Mouse (Mus musculus) gastrocnemius, postnatal 14 days (tissue): ENCODE measurements around the gene Edc4. TPM values are rescaled to one million over a fixed set of nuclear protein-coding genes. Genes with fewer than 3 reads are reported as not detected.

Experiments
- DNase-seq: peaks from one replicate; pipeline ENCODE4 v3.0.0; 2021; ENCODE audit warnings: mixed read lengths
- intact Hi-C: fragments of 180-260 bp; cut with DNase I; formaldehyde crosslinking; loops from one replicate; pipeline ENCODE4 v1.15.1; 2025; ENCODE audit warnings: low total_unique reads
- total RNA-seq, 2 experiments: library from RNA; stranded (reverse); gene quantifications; 2 replicates each; pipeline ENCODE4 v1.2.3; 2021

Edc4 gene
- total RNA-seq, 2 experiments from 2014 or later = 21.1 to 21.5 TPM

DNA sequence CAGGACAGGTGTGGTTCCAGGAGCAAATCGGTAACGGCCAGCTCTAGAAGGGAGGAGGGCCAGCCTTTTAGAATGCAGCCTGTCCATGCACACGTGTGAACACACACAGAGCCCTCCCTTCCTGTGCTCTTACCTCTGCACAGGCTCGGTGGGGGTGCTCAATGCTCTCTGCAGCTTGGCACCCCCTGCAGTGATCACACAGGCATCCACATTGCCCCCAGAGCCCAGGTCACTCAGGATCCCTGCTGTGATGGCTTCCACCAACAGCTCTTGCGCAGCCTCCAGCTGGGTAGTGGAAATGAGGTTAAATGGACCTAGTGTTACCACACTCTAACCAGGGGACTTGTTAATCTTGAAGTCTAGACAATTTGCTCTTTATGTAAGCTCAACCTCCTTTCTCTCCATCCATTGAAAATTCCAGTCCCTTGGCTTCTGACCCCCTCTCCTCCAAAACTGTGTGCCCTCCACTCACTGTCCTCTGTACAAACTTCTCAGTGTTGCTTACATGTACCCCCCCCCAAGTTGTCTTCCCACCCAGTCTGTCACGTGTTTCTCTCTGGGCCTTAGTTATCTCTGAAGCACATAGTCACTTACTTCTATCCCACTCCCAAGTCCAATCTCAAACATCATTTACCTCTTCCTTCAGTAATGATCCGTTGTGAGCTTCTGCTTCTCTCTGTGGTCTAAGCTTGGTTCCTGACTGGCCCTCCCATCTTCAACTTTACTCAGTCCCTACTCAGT lies 55.4 kb downstream of the Edc4 start:
- intact Hi-C loops = no loop called here
- no peak for DNase-seq

DNA sequence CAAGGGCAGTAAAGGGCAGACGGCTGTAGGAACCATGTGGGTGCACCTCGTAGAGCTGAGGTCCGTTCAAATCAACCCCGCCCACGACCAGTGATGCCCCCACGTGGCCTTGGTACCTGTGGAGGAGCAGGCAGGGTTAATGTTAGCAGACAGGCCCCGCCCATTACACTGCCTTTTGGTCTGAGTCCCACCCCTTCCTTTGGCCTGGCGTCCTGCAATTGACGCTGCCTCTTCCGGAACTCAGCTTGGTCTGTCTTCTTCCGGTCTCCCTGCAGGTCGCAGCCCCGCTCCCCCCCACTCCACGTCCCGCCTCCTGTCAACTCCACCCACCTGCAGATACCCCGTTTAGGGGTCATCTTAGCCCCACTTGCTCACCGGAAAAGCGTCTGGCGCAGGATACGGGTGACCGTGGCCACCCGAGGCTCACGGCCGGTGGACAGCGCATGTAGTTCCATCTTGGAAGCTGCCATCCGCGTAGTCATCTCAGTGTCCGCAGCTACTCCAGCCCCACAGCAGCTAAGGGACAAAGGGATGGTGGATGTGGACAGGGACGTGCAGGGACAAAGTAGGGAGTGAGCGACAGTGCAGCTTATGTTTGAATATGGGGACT lies 56.3 kb downstream of the Edc4 start:
- intact Hi-C loops = no loop called here

DNA sequence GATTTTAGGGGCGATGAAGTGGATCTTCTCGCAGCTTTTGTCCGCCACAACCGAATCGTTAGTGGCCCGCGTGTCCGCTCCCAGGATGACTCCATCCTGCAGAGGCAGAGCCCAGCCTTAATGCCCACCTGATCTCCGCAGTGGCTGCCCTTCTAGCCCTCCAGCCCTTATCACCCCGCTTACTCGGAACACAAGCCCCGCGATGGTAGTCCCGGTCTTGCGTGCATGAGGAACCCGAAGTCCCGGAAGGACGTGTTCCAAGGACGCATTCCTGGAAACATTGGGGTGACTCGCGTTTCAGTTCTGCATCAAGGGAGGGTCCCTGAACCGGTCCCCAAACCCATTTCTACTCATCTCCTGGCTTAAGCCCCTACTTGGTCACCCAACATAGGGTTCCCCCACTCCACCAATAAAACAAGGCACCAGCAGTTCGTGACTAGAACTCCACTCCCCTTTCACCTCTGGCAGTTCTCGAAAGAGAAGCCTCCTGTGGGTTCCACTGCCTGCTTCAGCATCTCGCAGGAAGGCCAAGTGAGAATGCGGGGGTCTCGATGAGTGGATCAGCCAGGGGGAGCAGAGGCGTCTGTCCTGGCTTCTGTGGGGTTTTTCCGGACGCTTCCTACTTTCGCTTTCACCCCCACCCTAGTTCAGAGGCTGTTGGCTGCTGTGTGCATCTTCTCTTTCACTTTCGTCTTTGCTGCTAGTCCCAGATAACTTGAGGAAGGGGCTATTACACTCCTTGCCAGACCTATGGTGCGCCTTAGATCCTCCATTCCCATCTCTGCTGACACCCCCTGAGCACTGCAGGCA lies 57.0 kb downstream of the Edc4 start:
- intact Hi-C loops = no loop called here

More for the DNA sequence above, 56.3 kb downstream of the Edc4 start:
- DNase-seq = peak; percentile 89

DNA sequence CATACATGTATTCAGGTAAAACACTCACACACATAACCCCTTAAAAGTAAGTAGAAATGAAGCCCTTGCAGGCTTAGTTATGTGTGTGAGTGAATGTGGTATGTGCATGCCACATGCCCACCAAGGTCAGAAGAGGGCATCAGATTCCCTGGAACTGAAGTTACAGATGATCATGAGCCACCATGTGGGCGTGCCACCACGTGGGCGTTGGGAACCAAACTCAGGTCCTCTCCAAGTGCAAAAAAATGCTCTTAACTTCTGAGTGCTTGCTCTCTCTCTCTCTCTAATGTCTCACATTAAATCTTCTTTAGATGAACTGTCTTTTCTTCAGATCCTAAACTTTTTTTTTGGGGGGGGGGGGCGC lies 57.6 kb downstream of the Edc4 start, which contains the start of gene Psmb10:
Gene Psmb10 (minus strand): TSS at position 139 of the 364 bp plus-strand sequence.
- intact Hi-C loops = no loop called here

More for the DNA sequence above, 57.0 kb downstream of the Edc4 start:
- DNase-seq = no peak

DNA sequence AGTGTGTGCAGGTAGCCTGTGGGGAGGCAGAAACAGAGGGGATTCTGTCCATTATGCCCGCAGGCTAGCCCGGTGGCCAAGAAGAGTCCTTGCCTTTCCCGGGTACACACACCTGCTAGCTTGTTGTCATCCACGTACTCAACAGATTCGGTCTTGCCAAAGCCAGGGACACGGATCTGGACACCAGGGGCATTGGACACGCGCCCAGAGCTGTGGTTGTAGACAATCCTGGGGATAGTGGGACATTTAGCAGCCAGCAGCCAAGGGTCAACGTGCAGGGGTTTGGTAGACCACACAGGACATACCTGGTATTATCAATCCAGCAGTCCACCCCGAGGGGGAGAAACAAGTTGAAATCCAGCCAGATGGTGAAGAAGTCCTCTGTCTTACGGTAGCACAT lies 61.3 kb downstream of the Edc4 start:
- intact Hi-C loops = no loop called here

More for the DNA sequence above, 57.6 kb downstream of the Edc4 start, which contains the start of gene Psmb10:
- DNase-seq = no peak

DNA sequence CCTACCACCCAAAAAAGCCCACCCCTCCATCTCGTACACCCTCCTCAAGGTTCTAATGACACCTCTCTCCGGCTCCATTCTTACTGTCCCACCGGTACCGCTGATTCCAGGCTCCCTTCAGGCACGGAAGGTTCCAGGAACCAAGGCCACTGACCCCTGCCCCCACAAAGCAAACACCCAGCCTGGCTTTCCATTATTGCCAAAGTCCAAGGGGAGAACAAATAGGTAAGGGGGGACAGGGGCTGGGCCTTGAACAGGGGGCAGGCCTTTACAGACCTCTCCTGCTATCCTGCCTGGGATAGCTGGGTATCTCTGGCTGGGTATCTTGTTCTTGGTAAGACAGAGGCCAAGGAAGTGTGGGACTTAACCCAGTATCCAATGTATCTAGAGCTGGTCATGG lies 61.9 kb downstream of the Edc4 start:
- intact Hi-C loops = no loop called here
- no peak for DNase-seq

More for the DNA sequence above, 61.3 kb downstream of the Edc4 start:
- DNase-seq = no peak

DNA sequence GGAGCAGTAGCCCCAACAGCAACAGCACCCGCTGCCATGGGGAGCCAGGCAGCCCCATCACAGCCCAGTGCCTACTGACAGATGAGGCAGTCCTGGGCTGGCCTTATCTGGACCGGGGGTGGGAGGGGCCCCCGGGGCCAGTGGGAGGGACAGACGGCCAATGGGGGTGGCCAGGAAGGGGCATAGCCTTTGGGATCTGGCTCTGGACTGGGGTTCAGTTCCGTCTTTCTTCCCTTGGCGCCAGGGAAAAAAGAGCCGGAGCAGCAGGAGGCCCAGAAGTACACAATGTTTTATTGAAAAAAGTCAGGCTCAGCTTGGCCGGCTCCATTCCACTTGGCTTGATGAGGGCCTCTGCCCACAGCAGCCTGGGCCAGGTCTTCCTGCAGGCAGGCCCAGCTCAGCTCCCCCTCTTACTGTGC lies 62.6 kb downstream of the Edc4 start, which contains the start of gene Lcat:
Gene Lcat (minus strand): TSS at position 62 of the 419 bp plus-strand sequence.
- intact Hi-C loops = no loop called here
- no peak for DNase-seq

Other genes starting within 250 kb of the Edc4 start
- gene Ctcf, start 244.3 kb upstream of the Edc4 start, total RNA-seq = 10 to 100 TPM; 34.5 TPM
- gene Agrp, start 243.5 kb upstream of the Edc4 start, total RNA-seq = 1 to 10 TPM in 1 of 2 experiments, under 1 TPM in 1; 0.73 to 1.7 TPM
- under 1 TPM; 0.18 to 0.35 TPM for gene Carmil2, start 194.6 kb upstream of the Edc4 start, total RNA-seq
- 10 to 100 TPM in 1 of 2 experiments, 1 to 10 TPM in 1; 9.2 to 10.3 TPM for gene Acd, start 179.8 kb upstream of the Edc4 start, total RNA-seq
- gene Pard6a, start 179.7 kb upstream of the Edc4 start, total RNA-seq = 1 to 10 TPM; 5.2 to 7.0 TPM
- gene 4933405L10Rik, start 173.2 kb upstream of the Edc4 start, total RNA-seq = not detected
- 1 to 10 TPM; 1.6 to 1.7 TPM for gene Enkd1, start 172.7 kb upstream of the Edc4 start, total RNA-seq
- gene Gfod2, start 122.2 kb upstream of the Edc4 start, total RNA-seq = 1 to 10 TPM; 7.8 to 7.9 TPM
- 10 to 100 TPM; 20.1 to 20.2 TPM for gene Ranbp10, start 53.5 kb upstream of the Edc4 start, total RNA-seq
- gene Tsnaxip1, start 53.1 kb upstream of the Edc4 start, total RNA-seq = not detected
- 1 to 10 TPM; 1.9 to 3.9 TPM for gene Cenpt, start 27.6 kb upstream of the Edc4 start, total RNA-seq
- 10 to 100 TPM; 19.6 to 22.7 TPM for gene Thap11, start 25.7 kb upstream of the Edc4 start, total RNA-seq
- 10 to 100 TPM; 63.8 to 66.0 TPM for gene Nutf2, start 20.3 kb upstream of the Edc4 start, total RNA-seq
- under 1 TPM in 1 of 2 experiments, not detected in 1; 0.69 TPM for gene Nrn1l, start 12.7 kb downstream of the Edc4 start, total RNA-seq
- gene Pskh1, start 19.6 kb downstream of the Edc4 start, total RNA-seq = 10 to 100 TPM; 12.8 to 13.8 TPM
- gene Ctrl, start 53.0 kb downstream of the Edc4 start, total RNA-seq = not detected
- gene Psmb10, start 57.6 kb downstream of the Edc4 start, total RNA-seq = 10 to 100 TPM; 19.3 to 20.9 TPM
- gene Lcat, start 62.5 kb downstream of the Edc4 start, total RNA-seq = under 1 TPM; 0.21 to 0.29 TPM
- 10 to 100 TPM; 12.1 to 19.1 TPM for gene Slc12a4, start 85.2 kb downstream of the Edc4 start, total RNA-seq
- not detected for gene Dpep3, start 98.5 kb downstream of the Edc4 start, total RNA-seq
- 10 to 100 TPM in 1 of 2 experiments, 1 to 10 TPM in 1; 9.4 to 10.4 TPM for gene Dus2, start 110.5 kb downstream of the Edc4 start, total RNA-seq
- not detected for gene Dpep2nb, start 125.1 kb downstream of the Edc4 start, total RNA-seq
- 1 to 10 TPM; 9.5 to 9.7 TPM for gene Ddx28, start 131.0 kb downstream of the Edc4 start, total RNA-seq
- gene Nfatc3, start 178.0 kb downstream of the Edc4 start, total RNA-seq = 10 to 100 TPM; 18.4 to 22.0 TPM